In genomic region chr11:97719041-97719440, GRCm38 (mm10) we compare ENCODE assay signal across 16 mouse cellular contexts. TPM values are rescaled to one million over a fixed set of nuclear protein-coding genes. Genes with fewer than 3 reads are reported as not detected.
DNase-seq lines count a peak whose midpoint lies in the region; ATAC-seq lines count a peak whose summit lies in the region.
"Had no signal": no experiment of that assay in that cellular context is flagged by ENCODE, and none has a peak within 500 bp of the region (broad histone marks: within the 10 kb centered on the region; RNA-seq: fewer than 3 reads in every experiment).

No protein-coding gene starts in this region.

- peak; percentile 25 to 38 for DNase-seq in B cell, adult 2 months
- DNase-seq in CD4-positive, CD25-positive, alpha-beta regulatory T cell, adult 2 months (ENCODE audit: low read depth, low spot score), result peak; percentile 60
- DNase-seq in induced T-regulatory cell, adult 2 months (ENCODE audit: low read depth), result peak; percentile 80
- DNase-seq in spleen, postnatal 4 days (ENCODE audit: low spot score in 2 of 2), result no peak
- DNase-seq in frontal cortex, postnatal 25 days (ENCODE audit: low spot score in 2 of 2), result no peak
- no peak for DNase-seq in adrenal gland, postnatal 25 days
- DNase-seq: adrenal gland, postnatal 10 days; cerebellum, adult 18-20 months; gastrocnemius, postnatal 14 days; kidney, adult 18-20 months; layer of hippocampus, postnatal 36 days; midbrain, embryonic 14.5 days; right cerebral cortex, postnatal 4 days; thymus, postnatal 4 days had no signal

- ATAC-seq in monocyte, adult 5-6 weeks (replicated peaks; ENCODE audit: insufficient number of reproducible peaks, low FRiP score, low TSS enrichment, poor library complexity, severe bottlenecking), result 0 out of 2 replicates have a peak, but pooled peaks have one; percentile 34
- ATAC-seq: hindbrain, postnatal 0 days had no signal

RNA-seq across cellular contexts. Expression of gene Psmb3, which starts 15.8 kb away (rescaled TPM):
- 137 to 160 TPM (median 146 TPM) in 3 replicates for total RNA-seq in monocyte, adult 5-6 weeks (2017)
- 216 and 226 TPM in 2 replicates for total RNA-seq in adrenal gland, postnatal 25 days (2021)

RNA-seq across cellular contexts. Expression of gene Pcgf2, which starts 18.7 kb away (rescaled TPM):
- 0.85 to 4.5 TPM in 2 of 3 replicates, not detected in the other for total RNA-seq in monocyte, adult 5-6 weeks (2017)
- 27.0 and 36.1 TPM in 2 replicates for total RNA-seq in adrenal gland, postnatal 25 days (2021)

RNA-seq across cellular contexts. Expression of gene Pip4k2b, which starts 25.5 kb away (rescaled TPM):
- 22.1 to 35.2 TPM (median 28.7 TPM) in 3 replicates for total RNA-seq in monocyte, adult 5-6 weeks (2017)
- total RNA-seq in adrenal gland, postnatal 25 days (2021), result 28.7 and 30.7 TPM in 2 replicates

RNA-seq across cellular contexts. Expression of gene Cisd3, which starts 33.4 kb away (rescaled TPM):
- total RNA-seq in monocyte, adult 5-6 weeks (2017), result 5.8 to 19.1 TPM (median 6.2 TPM) in 3 replicates
- 164 and 166 TPM in 2 replicates for total RNA-seq in adrenal gland, postnatal 25 days (2021)

RNA-seq across cellular contexts. Expression of gene Cwc25, which starts 47.3 kb away (rescaled TPM):
- total RNA-seq in monocyte, adult 5-6 weeks (2017), result 42.0 to 49.3 TPM (median 43.5 TPM) in 3 replicates
- 19.5 and 22.6 TPM in 2 replicates for total RNA-seq in adrenal gland, postnatal 25 days (2021)

Comparison
In these comparisons a context has a peak if more than half of its experiments do, and no peak if none do; other contexts are left out.
1. DNase-seq: peak in B cell, adult 2 months (2 of 2), CD4-positive, CD25-positive, alpha-beta regulatory T cell, adult 2 months (single experiment) and induced T-regulatory cell, adult 2 months (single experiment); none in spleen, postnatal 4 days (0 of 2), frontal cortex, postnatal 25 days (0 of 2) and adrenal gland, postnatal 25 days (single experiment).